Mouse (Mus musculus) A20 (cell line): ENCODE data around the gene Rftn1.

Experiments
- DNase-seq: peaks from one replicate; pipeline ENCODE4 v3.0.0-alpha.2; 2011; ENCODE audit warnings: low read depth, low spot score

The Rftn1 gene

DNA sequence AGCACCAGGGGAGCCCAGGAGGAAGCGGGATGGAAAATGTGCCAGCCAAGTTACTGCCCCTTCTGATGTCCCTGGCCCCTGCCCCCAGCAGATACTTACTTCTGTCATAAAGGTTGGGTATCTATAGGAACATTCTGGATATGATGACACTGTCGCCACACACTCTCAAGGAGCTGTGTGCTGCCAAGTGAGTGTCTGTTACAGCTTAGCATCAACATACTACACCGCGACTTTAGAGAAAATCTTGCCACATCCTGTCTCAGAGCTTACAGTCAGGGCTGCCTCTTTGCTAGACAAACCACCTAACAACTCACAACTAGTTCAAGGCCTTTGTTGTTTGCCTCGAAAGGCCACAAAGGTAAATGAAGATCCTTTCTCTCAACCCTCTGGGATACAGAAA lies 96.4 kb downstream of the Rftn1 start:
- no peak for DNase-seq

DNA sequence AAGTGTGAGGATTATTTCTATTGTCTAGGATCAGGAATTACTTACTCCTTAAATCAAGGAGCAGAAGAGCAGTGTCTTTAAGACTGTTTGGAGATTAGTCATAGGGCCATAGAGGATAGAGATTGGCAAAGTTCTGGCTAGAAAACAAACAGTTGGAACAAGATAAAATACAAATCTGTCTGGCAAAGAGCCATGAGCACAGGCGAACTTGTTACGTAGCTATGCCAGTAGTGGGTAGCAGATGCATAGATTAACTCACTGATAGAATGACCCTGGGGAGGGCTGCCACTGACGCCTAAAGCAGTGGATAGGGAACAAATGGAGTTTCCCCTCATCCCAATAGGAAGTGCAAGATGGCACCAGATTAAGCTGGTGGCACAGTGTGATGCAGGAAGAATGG lies 97.1 kb downstream of the Rftn1 start:
- no peak for DNase-seq

DNA sequence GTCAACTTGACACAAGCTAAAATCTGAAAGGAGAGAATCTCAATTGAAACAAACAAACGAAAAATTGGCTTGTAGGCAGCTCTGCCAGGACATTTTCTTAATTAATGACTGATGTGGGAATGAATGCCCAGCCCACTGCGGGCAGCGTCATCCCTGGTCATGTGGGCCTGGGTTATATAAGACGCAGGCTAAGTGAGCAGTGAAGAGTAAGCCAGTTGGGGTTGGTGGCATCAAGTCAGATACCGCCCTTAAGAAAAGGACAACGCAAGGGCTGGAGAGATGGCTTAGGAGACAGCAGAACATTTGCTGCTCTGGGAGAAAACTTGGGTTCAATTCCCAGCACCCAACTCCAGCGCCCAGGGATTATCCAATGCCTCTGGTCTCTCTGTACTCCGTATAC lies 97.6 kb downstream of the Rftn1 start:
- no peak for DNase-seq

DNA sequence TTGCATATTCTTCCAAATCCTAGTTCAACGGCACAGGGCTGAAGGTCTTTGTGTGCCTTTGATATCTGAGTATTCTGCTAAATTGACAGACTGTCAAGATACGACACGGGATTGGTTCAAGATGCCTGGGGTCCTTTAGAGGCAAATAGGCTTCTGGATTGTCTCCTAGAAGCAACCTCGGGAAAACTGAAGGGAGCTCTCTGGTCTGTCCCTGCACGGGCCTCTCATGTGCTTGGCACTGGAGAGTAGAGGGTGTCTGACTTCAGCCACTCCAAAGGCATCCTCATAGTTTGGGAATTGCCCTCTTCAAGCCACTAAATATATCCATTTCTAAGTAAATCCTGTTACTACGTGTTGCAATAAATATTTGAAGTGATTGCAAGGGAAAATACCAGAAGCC lies 98.6 kb downstream of the Rftn1 start:
- DNase-seq: no peak

DNA sequence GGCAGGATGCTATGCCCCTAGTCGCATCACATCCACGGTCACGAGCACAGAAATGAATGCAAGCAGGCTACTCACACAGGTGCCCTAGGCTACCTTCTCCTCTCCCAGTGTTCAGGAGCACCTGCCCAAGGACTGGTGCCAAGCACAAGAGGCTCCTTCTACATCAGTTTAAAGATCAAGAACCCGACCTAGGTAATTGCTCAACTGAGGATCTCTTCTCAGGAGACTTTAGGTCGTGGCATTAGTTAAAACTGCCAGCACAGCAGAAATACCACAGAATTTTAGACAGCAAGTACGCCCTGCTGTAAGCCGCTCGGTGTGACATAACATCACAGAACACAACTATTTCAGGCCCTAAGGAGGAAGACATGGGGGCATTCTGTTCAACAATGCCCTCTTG lies 100.7 kb downstream of the Rftn1 start:
- peak; percentile 42 for DNase-seq

DNA sequence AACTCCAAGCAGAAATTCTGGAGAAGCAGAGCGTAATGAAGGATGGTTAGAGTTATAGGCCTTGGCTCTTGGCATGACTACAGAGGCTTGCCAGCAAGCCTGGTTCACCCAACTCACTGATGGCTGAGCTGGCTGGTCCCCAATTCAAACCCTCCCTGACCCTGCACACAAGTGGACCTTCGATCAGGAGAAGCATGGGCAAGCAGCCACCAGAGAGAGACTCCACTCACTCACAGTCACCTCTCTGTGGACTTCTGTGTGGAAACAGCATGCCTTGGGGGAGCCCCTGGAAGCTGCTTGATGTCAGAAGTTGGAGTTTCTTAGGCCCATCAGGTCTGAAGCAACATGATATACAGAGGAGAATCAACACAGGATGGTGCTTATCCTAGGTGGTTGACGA lies 102.4 kb downstream of the Rftn1 start:
- DNase-seq: no peak

DNA sequence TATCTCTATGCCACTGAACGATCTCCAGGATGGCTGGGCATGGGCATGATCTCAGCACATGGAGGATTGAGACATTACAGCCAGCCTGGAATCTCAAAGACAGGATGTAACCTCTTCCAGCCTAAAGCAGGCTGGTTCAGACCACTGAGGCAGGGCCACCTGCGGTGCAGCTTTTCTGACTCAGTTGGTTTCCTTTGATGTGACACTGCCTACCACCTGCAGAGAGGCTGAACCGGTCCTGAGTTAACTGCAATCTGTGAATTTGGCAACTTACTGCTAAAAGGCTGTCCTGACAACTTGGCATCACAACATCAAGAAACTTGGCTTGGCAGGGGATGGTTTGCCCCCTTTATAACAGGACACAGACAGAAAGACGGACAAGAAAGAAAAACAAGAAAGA lies 103.6 kb downstream of the Rftn1 start:
- no peak for DNase-seq

DNA sequence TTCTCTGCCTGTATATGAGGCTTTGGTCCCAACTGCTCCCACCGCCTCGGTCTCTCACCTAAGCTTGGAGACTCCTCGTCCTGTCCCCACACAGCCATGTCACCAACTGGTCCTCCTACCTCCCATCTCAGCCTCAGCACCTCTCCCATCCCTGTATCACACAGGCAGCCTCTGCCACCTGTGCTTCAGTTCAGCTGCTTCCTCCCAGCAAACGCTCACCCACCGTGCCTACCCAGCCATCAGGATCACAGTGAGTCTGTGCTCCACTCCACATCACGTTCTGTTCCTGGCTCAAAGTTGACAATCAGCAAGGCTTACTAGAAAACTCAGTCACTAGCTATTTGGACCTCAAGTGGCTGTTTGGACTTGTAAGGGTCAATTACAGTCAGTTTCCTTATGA lies 105.8 kb downstream of the Rftn1 start:
- DNase-seq: no peak

DNA sequence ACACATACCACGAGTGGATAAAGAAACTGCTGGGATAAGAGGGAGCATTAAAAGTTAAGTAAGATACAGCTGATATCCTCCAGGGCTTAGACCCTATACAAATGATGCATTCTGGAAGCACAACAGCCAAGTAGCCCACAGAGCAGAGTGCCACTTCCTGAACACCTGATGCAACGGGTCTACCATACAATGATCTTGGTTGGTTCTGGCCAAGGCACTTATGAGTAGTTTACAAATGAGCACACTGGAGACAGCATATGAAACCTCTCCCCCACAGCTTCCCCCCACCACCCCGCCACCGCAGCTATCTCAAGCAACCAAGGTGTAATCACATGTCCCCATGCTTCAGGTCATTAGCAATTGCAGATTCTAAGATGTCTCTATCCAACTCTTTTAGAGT lies 106.5 kb downstream of the Rftn1 start:
- peak; percentile 49 for DNase-seq

DNA sequence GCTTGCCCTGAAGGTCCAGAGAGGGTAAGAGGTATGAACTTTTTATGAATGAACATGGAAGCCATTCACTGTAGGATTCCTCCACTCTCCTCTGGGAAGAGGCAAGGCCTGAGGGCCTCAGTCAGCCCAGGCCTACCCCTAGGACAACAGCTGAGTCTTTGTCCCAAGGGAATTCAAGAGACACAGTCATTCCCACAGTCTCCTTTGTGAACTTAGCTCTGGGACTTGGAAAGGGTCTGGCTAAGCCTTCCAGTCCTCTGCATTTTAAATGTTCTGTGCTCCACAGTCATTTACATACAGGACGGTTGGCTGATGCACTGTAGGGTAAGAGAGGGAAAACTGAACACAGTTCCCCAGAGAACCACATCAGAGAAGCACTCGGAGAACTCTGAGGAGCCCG lies 107.5 kb downstream of the Rftn1 start:
- no peak for DNase-seq

DNA sequence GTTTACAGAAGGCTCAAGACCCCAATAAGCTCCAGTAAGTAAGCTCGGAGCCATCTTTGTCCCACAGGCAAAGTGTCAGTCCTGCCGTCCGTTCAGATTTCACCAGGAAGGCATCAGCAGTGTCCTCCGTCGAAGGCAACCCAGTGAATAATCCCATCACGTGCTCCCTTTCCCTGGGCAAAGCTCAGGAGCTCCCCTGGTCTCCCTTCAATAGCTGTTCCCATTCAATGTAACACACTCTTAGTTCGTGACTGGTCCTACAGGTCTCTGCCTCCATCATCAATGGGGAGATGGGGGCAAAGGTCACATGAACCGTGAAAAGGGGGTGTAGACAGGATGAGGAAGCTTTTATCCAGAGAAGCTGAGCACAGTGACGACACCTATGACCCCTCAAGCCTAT lies 108.8 kb downstream of the Rftn1 start:
- DNase-seq: no peak

DNA sequence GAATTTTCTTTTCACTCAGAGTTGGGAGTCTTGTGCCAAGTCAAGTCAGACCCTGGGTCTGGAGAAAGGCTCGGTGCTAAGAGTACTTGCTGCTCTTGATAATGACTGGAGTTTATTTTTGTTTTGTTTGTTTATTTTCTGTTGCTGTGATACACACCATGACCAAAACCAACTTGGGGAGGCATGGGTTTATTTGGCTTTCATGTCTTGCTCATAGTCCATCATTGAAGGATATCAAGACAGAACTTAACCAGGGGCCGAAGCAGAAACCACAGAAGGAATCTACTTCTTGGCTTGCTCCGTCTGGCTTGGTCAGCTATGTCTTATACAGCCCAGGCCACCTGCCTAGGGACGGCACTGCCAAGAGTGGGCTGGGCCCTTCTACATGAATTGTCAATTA lies 109.5 kb downstream of the Rftn1 start:
- DNase-seq: no peak

DNA sequence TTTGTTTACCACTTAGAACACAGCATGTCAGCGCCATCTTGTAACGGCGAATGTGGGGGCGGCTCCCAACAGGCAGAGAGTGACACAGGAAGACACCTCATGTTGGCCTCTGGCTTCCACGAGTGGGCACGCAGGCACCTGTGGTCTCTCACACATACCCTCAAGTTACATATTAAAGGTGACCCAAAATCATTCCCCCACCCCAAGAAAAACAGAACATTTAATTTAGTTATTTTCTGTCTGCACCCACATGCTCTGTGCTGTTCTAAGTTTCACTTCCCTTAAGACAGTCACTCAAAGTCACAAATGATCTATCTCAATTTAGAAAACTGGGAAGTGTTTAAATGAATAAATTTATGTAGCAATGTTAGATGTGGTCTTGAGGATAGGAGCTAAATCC lies 111.7 kb downstream of the Rftn1 start:
- DNase-seq: peak; percentile 69

DNA sequence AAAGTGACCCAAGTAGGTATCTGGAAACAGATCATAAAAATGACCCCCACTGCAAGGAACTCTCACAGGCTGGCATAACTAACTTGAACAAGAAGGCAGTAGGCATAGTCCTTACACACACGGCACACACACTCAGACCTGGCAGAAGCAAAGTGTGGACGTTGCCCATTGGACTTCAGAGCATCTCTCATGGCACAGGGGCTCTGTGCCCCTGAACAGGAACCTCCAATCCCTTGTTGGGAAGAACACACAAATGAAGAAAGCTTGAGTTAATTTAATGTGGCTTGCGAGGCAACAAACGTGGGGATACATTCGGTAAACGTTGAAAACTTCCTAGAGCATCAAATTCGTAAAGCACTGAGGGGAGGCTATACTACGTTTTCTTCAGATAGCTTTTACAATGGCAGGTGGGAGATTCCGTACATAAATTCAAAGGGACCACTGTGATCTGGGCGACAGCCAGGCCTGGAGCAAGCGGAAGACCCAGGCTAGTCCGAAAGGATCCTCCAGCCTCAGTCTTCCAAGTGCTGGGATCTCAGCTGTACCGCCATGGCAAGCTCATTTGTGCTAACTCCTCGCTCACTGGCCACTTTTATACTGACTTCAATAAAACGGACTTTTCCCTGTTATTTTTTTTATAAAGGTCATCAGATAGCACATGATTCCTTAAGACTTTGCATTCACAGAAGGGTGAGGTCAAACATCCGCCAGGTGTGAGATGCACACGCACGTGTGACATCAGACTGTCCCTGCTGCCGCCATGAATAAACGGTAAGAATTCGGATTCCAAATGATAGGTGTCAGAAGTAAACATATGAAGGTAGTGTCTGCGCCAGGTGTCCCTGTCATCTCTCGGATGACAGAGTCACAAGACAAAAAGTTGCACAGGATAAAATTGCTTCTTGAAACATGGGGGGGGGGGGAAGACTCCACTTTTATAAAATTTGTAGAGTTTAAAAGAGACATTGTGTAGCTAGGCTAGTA lies 117.2 kb downstream of the Rftn1 start:
- no peak for DNase-seq

DNA sequence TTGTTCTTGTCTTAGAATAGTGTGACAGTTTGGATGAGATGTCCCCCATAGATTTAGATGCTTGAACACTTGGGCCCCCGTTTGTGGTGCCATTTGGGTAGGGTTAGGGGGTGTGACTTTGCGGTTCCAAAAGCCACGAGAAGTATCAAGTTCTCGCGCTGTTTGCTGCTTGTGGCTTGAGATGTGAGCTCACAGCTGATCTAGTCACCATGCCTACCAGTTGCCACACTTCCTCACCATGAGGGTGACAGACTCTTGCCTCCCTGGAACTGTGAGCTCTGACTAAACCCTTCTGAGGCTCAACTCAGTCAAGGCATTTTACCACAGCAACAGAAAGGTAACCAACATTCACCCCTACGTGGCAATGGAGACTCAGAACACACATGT lies 118.9 kb downstream of the Rftn1 start:
- DNase-seq: no peak

DNA sequence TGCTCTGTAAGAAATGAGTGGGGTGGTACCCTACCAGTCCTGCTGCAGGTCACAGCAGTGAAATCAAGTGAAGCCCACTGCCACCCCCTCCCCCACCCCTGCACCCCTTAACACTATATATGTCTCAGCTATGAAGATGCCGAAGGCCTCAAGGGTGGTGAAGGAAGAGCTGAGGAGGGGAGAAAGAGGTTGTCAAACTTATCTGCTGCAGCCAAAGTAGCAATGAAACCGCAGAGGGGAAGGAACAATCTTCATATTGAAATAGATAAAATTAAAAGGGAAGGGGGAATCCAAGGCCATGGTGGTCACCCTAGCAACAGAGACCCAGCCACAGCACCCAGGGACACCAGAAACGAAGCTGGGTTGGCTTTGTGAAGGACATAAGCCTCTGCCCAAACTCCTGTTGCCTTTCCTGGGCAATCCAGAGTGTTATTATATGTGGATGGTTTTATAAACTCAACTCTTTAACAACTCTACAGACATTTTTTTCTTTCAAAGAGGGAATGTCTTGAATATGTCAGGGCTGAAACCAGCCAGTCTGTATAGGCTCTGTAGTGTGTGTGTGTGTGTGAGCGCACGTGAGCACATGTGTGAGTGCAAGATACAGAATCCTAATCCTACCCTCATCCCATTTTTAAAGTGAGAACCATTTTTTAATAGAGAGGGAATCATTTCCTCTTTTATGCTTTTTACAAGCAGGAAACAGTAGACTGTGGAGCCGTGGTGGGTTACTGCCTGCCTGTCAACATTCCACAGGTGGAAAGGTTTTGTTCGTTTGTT lies 119.5 kb downstream of the Rftn1 start:
- no peak for DNase-seq

DNA sequence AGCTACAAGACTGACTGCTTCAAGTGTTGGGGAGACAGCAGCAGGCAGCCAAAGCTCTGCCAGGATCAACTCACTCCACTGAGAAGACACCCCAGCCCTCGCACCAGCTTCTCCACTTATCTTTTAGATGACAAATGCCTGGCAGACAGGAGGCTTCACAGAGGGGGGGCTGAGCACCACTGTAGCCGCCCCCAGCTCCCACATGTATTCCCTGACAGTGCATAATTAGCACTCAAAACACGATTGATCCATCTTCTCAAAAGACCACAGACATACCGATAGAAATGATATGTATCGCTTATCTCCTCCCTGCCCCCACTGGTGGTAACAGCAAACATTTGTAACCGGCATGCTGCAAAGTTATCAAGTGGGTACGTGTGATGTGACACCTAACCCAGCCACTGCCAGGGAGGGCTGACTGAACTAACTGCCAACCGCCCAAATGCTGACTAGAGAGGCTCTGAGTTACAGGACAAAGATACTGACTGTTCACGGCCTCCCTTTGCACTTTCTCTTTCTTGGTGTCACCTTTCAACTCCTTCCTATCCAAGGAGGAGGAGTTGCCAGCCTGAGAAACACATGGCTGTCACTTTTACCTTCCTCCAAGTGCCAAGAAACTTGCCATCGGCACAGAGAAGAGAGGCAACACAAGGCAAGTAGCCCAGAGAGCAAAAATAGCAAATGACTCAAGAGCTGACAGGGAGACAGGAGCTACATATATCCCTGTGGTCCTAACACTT lies 120.4 kb downstream of the Rftn1 start:
- no peak for DNase-seq

DNA sequence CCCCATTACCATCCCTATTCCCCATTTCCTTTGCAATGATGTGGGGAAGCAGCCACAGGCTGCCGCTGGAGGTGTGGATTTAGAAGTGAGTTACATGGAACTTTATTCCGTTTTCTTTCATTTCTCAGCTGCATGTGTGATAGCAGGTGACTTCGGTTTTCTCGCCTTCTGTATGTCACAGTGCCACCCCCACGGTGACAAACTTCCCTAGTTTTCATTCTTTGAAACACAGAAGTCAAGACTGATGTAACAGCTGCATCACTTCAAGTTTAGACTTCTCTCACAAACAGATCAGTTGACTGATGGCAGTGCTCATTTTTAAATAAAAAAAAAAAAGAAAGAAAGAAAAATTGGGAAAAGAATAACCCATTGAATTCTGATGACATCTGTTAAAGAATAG lies 121.3 kb downstream of the Rftn1 start:
- DNase-seq: no peak

DNA sequence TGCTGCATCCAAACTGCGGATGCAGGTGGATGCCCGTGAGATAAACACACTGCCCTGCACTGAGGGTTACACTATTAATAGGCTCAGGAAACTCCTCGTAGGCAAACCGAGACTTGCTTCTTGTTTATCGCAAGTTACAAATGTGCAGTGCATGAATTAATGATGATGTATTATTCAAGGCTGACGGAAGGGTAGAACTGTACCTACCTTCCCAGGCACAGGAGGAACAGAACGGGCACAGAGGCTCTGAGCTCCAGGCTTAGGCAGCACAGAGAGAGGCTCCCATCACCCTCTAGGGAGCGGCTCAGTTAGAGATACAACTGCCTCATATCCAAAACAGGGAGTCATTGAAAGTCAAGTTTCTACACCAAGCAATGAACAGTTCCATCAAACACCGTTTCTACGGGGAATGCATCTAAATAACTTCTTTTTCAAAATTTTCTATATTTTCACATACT lies 121.8 kb downstream of the Rftn1 start:
- DNase-seq: no peak

DNA sequence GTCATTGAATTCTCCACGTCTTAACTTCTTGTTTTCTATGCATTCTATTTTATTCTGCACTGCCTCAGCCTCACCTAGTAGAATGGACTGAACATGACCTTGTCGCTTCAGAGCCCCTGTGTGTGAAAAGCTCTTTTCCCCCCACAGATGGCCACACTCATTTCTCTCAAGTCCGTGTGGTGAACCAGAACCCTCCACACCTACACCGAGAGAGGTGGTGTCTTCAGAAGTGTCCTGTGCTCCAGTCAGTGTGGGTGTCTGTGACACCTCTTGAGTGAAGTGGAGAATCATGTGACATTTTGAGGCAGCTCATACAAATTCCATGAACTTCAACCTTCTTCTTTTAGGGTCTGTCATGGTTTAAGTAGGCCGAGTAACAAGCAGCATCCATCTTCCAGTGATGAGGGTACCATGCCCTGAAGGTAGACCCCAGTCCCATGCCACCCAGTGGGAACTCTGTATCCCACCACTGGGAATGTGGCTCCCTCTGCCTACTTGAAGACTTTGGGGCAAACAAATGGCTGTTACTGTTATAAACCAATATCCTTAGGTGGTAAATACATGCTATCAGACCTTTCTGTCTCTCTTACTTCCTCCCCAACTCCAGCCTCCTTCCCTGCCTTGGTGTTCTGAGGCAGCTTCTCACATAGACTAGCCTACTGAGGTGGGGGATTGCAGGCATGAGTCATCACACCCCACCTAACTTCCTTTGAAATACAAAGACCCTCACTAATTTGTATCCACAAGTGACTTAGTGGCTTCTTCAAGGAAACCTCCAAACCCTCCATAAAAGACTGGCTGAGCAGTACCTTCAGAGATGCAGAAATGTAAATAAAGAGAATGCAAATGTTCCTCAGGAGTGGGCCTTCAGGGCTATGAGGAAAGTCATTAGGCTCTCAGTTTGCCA lies 122.4 kb downstream of the Rftn1 start:
- DNase-seq: no peak
